Mouse (Mus musculus): Measurements from ENCODE around the gene Car4.

The Car4 gene

DNA sequence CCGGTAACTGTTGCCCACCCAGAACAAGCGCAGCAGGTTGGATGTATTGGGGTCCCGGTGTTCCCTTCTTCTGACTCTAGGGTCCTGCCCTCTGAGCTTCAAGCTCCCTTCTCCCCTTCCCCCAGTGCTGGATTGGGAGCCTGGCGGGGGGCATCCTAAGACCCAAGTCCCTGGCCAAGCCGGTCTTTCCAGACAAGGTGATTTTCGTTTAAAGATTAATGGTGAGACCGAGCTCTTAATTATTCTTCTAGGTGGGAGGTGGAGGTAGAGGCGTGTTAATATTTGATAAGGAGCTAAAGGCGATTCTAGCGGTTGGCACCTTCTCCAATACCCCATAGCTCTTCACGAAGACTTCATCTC is 665 bp downstream of the Car4 start:
- in situ Hi-C loops (cut with MboI): no loop called here

DNA sequence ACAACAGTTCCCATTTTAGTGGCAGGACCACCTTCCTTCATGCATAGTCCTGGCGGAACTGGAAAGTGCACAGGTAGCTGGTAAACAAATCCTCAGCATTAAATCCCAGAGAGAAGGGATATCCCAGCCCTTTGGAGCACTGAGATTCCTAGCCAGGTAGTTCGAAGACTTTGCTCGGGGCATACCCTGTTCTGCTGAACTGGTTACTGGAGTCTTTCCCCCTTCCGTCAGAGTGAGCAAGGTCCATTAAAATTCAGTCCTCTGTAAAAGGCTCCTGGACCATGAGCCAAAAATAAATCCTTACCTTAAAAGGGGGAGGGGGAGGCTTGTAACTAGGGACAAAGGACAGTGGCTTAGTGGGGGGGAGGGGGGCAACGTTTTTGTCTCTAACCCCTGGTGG is 1.6 kb downstream of the Car4 start:
- in situ Hi-C loops (cut with MboI): no loop called here

DNA sequence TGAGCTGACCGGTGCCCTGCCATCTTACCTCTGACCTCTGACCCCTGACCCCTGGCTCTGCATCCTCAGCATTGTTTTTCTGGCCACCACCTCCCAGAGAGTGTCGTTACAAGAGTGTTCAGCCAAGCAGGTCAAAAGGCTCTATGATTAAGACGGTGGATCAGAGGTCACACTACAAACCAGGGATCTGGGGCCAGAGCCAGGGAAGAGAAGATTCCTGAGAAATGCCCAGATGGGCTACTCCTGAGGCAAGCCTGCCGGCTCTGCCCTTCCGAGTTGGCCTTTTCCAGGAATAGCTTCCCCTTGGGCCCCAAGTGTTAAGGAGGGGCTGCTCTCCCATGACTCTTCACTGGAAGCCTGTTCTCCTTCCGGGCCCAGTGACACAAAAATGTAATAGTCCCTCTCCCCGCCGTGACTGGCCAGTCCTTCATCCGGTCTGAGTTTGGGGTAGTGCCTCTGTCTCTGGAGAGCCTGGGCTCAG is 2.2 kb downstream of the Car4 start:
- in situ Hi-C loops (cut with MboI): no loop called here

DNA sequence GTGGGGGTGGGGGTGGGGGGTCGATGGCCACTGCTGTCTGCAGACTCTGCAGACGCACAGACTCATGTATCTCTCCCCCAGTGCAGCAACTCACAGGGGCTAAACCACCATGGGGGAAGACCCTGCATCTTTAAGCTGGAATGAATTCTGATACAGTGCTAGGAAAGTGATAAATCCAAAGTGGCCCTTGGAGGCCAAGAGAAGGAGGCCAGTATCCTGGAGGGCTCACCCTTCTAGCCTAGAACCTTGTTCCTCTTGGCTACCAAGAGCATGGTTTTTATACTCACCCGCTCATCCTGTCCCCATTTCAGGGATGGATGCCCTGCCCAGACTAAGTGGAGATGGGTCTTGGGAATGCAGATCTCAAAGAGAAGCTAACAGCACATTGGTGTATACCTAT is 2.7 kb downstream of the Car4 start:
- in situ Hi-C loops (cut with MboI): no loop called here

DNA sequence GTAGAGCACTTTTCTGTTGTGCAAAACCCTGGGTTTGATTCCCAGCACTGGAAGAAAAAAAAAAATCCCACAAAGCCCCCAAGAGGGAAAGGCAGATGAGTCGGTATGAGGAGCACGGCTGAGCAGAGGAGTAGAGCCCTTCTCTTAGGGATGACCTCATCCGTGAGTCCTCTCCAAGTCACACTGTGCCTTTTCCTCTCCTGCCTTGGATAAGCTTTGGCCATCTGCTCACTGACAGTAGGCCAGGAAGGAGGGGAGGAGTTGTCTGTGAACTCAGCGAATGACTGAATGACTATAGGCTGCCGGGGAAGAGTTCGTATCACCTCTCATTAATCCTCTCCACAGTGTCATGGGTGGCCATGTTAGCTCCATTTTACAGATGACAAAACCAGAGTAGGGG is 3.2 kb downstream of the Car4 start:
- in situ Hi-C loops (cut with MboI): no loop called here

DNA sequence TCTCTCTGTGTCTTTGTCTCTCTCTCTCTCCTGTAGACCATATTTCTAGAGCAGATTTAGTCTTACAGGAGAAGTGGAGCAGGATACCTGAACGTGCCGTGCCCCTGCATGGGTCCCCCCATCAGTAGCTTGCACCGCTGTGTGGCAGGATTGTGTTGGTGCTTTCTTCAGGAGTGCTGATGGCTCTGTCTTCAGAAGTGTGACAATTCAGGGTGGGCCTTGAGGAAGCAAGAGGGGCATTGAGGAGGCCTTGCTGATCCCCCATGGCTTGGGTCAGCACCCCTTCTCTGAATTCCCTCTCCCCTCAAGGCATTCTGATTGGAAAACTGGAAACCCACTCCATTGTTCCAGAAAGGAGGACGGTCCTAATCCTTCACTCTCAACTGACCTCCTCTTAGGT is 4.0 kb downstream of the Car4 start:
- in situ Hi-C loops (cut with MboI): no loop called here

DNA sequence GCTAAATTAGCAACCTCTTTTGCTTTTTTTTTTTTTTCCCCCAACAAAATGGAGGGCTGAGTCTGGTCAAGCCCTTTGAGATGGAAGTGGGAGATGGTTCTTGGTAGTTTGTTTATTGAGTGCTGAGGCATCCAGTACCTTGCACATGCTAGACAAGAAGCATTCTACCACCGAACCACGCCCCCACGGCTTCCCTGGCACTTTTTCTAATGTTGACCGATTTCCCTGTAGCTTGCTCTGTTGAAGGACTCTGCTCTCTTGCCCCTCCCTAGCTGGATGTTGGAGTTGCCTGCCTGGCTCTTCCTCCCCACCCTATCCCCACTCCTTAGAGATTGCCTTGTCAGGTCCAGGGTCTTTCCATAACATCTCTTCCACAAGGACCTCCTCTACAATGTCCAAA is 5.0 kb downstream of the Car4 start:
- in situ Hi-C loops (cut with MboI): no loop called here

DNA sequence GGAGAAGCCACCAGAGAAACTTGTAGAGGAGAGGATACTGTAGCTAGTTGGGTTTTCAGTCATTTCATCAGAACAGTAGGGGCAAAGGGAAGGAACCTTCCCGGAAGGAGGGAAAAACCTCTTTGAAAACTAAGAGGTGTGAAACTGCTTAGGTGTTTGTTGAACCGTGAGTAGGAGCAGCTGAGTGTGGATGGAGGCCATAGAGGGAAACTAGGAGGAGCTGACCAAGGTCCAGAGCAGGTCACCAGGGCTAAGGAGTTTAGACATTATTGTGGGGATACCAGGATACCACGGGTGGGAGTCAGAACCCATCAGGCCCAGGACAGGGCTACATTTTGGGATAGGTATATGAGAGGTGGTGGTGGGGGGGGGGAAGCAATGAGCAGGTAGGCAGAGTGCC is 6.0 kb downstream of the Car4 start:
- in situ Hi-C loops (cut with MboI): no loop called here

DNA sequence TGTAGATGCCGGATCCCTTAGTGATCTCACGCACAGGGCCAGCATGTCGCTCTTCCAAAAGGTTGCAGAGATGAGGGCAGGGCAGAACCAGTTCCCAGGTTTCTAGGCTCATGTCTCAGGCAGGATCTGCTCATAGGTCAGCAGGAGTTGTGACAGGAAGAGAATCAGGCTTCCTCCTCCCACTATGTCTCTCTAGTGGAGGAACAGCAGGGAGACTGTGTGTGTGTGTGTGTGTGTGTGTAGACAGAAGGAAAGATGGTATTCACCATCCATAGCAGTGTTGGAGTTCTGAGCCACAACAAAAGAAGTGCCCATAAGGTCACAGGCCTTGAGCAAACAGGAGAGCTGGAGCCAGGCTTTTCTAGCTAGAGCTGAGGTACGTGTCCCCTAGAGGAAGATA is 9.1 kb downstream of the Car4 start:
- in situ Hi-C loops (cut with MboI): no loop called here

DNA sequence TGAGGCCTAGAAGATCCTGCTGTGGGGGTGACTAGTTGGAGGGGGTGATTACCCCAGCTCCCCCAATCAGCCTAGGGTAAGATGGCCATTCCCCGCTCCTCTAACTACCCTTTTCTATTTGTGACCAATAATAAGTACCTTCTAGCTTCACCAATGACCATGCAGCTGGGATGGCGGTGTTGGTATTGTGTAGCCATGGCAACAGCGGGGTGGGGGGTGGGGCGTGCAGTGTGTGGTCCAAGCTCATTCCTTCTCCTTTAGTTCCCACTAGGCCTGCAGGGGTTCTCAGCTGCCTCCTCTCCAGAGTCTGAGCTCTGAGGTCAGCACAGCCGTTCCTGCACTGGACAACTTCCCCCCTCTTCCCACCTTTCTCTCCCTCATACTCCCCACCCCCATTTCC is 9.5 kb downstream of the Car4 start:
- in situ Hi-C loops (cut with MboI): no loop called here

DNA sequence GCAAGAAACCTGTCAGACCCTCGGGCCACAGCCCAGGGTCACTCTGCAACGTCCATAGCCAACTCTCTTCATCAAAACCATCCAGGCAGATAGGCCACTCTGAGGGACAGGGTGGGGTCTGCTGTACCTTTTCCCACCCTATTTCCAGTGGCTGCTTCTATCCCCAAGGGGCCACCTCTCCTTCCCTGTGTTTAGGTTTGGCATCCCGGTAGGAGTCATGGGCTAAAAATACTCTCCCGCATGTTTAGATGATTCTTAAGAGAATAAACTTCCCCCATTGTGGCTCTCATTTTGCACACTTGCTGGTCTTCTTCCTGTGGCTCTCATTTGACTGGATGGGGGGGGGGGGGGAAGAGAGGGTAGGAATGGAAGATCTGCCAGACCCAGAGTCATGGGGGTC is 10.7 kb downstream of the Car4 start:
- in situ Hi-C loops (cut with MboI): no loop called here

DNA sequence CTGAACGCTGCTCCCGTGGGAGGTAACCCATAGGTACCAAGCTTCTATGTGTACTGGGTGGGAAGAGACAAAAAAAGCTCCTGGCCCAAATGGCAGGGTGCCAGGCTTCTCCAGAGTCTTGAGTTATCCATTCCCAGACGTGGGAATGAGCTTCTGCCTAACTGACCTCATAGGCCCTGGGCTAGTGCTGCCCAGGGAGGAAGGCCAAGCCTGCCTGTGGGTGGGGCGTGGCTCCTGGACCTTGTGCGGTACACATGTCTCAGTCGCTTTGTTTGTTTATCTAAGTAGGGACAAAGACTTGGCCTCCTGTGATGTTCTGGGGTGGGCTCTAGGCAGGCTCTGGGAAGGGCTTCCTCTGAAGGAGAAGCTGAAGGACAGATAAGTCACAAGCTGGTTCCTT is 11.2 kb downstream of the Car4 start:
- in situ Hi-C loops (cut with MboI): no loop called here

DNA sequence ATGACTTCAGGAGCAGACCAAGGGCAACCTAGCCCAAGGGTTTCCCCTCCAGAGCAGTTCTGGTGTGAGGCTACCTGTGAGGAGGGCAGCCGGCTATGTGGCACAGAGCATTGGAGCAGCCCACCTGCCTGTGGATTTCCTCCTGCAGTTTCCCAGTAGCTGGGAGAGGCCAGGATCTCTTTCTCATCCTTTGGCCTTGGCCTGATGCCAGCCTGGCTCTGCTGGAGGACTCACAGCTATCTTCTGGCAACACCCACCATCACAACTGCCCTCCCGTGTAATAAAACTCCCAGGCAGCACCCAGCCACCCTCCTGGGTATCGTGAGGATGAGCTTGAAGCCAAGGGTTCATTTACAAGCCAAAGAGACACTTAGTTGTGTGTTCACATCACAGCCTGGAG is 14.5 kb downstream of the Car4 start:
- in situ Hi-C loops (cut with MboI): no loop called here

DNA sequence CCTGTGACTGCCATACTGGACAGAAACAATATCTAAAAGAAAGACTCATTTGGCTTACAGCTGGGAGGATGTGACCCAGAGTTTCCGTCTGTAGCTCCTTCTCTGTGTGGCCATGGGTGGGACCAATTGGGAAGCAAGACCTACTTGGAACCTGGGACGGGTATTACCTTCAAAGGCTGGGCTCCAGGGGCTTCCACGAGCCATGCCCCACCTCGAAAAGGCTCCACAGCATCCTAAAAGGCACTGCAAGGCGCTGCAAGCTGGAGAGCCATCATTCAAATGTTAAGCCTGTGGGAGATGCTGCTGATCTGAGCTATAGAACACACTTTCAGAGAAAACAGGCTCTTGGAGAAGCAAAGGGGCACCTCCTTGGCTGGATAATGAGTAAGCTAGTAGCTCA is 16.1 kb downstream of the Car4 start:
- in situ Hi-C loops (cut with MboI): no loop called here

DNA sequence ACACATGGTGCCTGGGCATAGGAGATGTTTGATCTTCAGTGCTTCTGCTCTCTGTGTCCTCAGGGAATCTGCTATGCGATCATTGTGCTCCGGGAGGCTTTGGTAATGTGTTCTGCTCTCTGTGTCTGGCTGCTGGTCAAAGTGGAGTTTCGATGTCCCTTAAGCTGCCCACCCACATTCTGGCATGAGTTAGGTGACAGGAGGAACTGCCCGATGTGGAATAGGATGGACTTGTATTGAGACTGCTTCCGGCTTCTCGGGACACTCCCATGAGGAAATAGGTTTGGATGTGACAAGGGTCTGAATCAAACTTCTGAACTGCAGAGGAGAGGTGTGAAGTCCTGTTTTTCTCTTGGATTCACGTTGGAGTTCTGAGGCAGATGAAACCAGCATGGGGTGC is 17.0 kb downstream of the Car4 start:
- in situ Hi-C loops (cut with MboI): no loop called here

DNA sequence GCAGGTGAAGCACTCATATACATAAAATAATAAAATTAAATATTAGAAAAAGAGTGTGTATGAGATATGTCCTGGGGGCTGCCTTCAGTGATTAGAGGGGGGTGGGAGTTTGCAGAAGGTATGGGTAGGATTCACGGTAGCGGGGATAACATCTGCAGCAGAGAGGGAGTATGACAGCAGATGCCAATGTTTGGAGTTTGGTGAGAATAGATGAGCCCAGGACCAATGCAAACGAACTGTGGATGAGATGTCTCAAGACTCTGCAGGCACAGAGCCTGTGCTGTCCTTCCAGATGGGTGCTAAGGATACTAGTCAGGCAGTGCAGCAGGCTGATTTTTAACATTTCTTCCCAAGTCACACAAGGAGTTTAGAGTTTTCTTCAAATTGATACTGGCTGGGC is 19.1 kb downstream of the Car4 start:
- in situ Hi-C loops (cut with MboI): no loop called here

DNA sequence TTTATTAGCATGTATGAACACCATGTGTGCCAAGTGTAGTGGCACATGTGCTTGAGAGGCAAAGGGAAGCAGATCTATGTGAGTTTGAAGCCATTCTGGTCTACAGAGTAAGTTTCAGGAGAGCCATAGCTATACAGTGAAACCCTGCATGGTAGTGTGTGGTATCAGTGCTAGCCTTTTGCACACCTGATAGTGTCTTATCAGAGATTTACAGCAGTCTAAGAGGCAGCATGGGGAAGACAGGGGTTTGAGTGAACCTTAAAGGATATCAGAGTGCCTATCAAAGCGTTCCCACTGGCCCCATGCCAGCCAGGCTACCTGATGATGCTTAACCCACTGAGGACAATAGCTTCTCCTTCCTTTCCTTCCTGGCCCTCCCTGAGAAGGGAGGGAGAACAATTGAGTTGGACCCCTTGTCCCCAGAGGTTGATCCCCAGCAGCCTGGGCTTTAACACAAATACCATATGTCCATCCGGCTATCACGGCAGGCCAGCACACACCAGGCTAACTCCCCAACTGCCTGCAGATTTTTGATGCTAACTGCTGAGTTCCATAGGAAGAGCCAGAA is 19.9 kb downstream of the Car4 start:
- in situ Hi-C loops (cut with MboI): no loop called here

DNA sequence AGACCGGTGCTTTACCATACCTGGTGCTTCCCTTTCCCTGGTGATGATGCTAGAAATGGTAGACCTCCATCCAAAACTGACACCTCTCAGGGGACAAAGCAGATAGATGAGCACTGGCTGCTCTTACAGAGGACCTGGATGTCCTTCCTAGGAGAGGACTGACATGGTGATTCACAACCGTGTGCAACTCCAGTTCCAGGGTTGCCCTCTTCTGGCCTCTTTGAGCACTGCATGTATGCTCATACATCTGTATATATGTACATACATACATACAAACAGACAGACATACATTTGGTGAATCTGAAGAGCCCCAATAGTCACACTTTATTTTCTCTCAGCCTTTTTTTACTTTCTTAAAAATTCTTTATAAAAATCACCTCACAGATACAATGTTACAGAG is 20.5 kb downstream of the Car4 start:
- in situ Hi-C loops (cut with MboI): no loop called here

DNA sequence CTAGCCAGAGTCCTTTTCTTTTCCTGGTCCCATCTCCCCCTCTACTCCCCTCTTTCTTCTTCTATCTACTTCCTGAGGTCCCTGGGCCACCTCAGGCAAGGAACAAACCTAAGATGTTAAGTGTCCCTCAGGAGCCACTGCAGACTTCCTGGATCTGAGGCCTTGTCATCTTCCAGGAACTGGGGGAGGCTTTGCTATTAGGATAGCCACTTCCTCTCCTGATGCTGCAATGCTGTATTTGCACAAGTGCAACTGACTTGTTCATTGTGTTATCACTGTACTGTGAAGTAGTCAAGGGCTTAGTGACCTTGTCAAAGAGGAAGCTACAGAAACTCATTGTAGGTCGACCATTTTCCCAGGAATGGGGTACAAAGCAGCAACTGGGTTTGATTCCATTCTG is 21.8 kb downstream of the Car4 start:
- in situ Hi-C loops (cut with MboI): no loop called here

DNA sequence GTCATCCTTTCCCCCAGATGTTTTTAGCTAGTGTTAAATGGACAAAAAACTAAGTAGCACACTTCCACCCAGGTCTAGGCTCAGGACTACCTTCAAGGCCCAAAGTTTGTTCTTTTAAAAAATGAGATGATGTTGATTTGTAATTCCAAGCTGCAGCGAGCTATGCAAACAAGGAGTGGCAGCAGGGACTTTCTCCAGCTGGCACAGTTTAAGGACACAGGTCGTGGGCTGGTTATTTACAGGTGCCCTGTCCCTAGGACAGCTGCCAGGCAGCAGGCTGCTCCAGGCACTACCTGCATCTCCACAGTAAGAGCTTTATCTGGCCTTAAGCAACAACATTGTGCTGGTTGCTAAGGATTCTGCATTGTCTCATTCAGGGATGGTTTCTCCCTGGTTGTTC is 23.1 kb downstream of the Car4 start:
- in situ Hi-C loops (cut with MboI): no loop called here

DNA sequence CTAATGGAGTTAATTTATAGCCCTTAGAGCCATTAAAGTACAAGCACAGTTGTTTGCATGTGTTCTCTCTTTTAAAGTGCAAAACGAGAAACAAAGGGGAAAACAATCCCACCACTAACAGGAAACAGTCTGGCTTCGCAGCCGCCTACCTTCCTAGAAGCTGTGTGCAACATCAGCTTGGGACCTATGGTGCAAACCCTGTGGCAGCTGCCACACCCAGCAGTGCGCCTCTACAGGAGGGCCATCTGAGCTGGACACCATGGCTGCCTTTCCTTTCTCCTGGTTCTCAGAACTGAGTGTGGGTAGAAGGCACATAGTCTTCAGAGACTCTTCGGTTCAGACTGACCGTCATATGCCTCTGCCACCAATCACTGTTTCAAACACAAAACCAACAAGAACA is 27.8 kb downstream of the Car4 start:
- in situ Hi-C loops (cut with MboI): no loop called here

DNA sequence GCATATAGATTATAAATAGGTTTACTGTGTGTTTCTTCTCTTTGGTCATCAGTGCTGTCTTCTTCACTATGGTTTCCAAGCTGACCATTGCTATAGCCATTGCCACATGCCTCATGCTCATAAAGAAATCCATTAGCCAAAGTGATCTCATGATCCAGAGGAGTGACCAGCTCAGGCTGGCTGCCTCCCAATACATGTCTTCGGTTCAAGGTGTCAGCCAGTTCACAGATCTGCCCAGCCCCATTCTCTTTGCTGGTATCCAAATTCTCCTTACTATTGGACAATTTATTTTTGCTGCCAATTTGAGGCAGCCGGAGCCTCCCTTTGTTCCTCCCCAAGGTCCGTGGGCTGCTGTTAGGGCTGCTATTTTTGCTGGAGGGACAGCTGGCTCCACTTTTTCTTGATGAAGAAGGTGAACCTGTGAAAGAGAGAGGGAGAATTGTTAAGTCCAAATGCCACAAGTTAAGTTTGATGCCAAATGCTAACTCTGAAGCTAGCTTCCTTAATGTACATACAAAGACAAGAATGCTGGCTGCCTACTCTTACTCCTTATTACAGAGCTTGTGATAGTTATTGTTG is 30.8 kb downstream of the Car4 start:
- in situ Hi-C loops (cut with MboI): no loop called here

DNA sequence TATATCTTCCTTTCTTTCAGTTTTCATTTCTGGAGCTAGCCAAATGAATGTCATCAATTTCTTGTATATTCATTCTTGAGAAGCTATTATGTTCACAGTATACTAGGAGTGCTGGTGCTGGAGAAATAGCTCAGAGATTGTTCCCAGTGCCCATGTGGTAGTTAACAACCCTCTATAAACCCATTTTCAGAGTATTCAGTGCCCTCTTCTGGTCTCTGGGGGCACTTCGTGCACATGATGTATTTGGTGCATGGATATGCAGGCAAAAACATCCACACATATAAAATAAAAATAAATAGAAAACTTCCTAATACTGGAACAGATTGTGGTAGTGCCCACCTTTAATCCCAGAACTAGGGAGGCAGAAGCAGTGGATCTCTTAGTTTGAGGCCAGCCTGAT is 35.4 kb downstream of the Car4 start:
- in situ Hi-C loops (cut with MboI): no loop called here

DNA sequence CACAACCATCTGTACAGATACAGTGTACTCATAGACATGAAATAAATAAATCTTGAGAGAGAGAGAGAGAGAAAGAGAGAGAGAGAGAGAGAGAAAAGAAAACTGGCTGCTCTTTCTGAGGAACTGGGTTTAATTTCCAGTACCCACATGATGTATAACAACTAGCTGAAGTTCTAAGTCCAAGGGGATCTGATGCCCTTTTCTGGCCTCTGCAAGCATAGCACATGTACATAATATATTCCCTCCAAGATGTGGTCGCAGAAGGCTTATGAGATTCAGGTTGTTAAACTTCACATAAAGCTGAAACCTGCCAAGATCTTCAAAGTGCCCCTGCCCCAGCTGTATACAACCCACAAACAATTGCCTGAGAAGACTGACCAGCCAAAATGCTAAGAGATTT is 37.7 kb downstream of the Car4 start:
- in situ Hi-C loops (cut with MboI): no loop called here

DNA sequence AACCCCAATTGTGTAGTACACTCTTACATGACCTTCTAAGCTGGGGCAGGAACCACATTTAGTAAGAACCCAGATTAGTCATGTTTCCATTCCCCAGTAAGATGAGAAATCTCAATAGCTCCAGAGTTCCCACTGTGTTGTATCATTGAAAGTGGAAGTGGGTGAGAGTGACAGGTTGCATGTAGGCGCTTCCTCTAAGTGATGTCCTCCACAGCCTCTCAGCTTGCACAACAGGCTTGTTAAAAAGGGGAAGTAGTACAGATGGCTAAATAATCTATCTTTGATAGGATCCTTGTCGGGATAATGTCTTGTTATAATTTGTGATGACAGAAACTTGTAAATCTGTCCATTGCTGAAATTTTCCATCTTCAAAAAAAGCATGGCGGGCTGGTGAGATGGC is 46.0 kb downstream of the Car4 start:
- in situ Hi-C loops (cut with MboI): no loop called here
